Mouse (Mus musculus): ENCODE data around the gene 1700015F17Rik. TPM values are rescaled to one million over a fixed set of nuclear protein-coding genes. Genes with fewer than 3 reads are reported as not detected.
A peak's percentile ranks its signal among the peaks of the same experiment; 100 is the strongest.

1700015F17Rik gene
- polyA plus RNA-seq, 1 experiment from 2014 or later = not detected

- Histone ChIP-seq H3K27me3 (replicated peaks; ENCODE audit: control insufficient read depth, insufficient read depth, low read length) (no peaks in the 10 kb centered on the region), H3K4me1 (replicated peaks; ENCODE audit: control insufficient read depth, insufficient read depth, low read length) (no peaks in the 10 kb centered on the region), H3K9ac (ENCODE audit: low read length) (no peak overlapping the region), H3K4me3 (ENCODE audit: low read depth, low read length) (no peak overlapping the region), H3K36me3 (ENCODE audit: control insufficient read depth, insufficient read depth, low read length) (no peaks in the 10 kb centered on the region), H3K4me2 (ENCODE audit: low read length) (no peak overlapping the region), H3K27ac (ENCODE audit: low read depth) (no peak overlapping the region), H3K9me3 (ENCODE audit: control insufficient read depth, low read length) (no peaks in the 10 kb centered on the region)
- WGBS = 0% methylated on average over 1 of the region's 1 CpGs
- ATAC-seq (replicated peaks; ENCODE audit: low FRiP score, low TSS enrichment, low read depth) (no peak), DNase-seq (ENCODE audit: low spot score) (no peak)
Observed at GRCm38 (mm10) chr5:5481662-5482061, 2.7 kb upstream of the 1700015F17Rik start.

- no peak for DNase-seq (ENCODE audit: low spot score)
Observed at GRCm38 (mm10) chr5:5476133-5476532, 2.8 kb downstream of the 1700015F17Rik start.

GRCm38 (mm10) chr5:5465256-5465655, 13.7 kb downstream of the 1700015F17Rik start:
- WGBS = 70% methylated on average over 1 of the region's 1 CpGs
- no peak overlapping the region for H3K4me3 ChIP-seq (ENCODE audit: low read depth, low read length)
- no peak for DNase-seq (ENCODE audit: low spot score)
- no peaks in the 10 kb centered on the region for H3K36me3 ChIP-seq (ENCODE audit: control insufficient read depth, insufficient read depth, low read length)
- H3K9me3 ChIP-seq (ENCODE audit: control insufficient read depth, low read length) = no peaks in the 10 kb centered on the region
- H3K27me3 ChIP-seq (replicated peaks; ENCODE audit: control insufficient read depth, insufficient read depth, low read length) = no peaks in the 10 kb centered on the region
- no peak overlapping the region for H3K9ac ChIP-seq (ENCODE audit: low read length)
- no peak overlapping the region for H3K4me2 ChIP-seq (ENCODE audit: low read length)
- no peak overlapping the region for H3K27ac ChIP-seq (ENCODE audit: low read depth)
- no peaks in the 10 kb centered on the region for H3K4me1 ChIP-seq (replicated peaks; ENCODE audit: control insufficient read depth, insufficient read depth, low read length)
- ATAC-seq (replicated peaks; ENCODE audit: low FRiP score, low TSS enrichment, low read depth) = no peak

More at GRCm38 (mm10) chr5:5476133-5476532, 2.8 kb downstream of the 1700015F17Rik start:
- no peak overlapping the region for H3K9ac ChIP-seq (ENCODE audit: low read length)
- no peak overlapping the region for H3K27ac ChIP-seq (ENCODE audit: low read depth)
- H3K36me3 ChIP-seq (ENCODE audit: control insufficient read depth, insufficient read depth, low read length) = no peaks in the 10 kb centered on the region
- no peak overlapping the region for H3K4me2 ChIP-seq (ENCODE audit: low read length)
- no peaks in the 10 kb centered on the region for H3K4me1 ChIP-seq (replicated peaks; ENCODE audit: control insufficient read depth, insufficient read depth, low read length)
- H3K9me3 ChIP-seq (ENCODE audit: control insufficient read depth, low read length) = no peaks in the 10 kb centered on the region
- no peaks in the 10 kb centered on the region for H3K27me3 ChIP-seq (replicated peaks; ENCODE audit: control insufficient read depth, insufficient read depth, low read length)
- WGBS = 83% methylated on average over 4 of the region's 4 CpGs
- no peak overlapping the region for H3K4me3 ChIP-seq (ENCODE audit: low read depth, low read length)
- ATAC-seq (replicated peaks; ENCODE audit: low FRiP score, low TSS enrichment, low read depth) = no peak

GRCm38 (mm10) chr5:5431746-5432438, 47.1 kb downstream of the 1700015F17Rik start:
- WGBS = 65% methylated on average over 5 of the region's 5 CpGs
- Histone ChIP-seq H3K9ac (ENCODE audit: low read length) (no peak overlapping the region), H3K4me1 (replicated peaks; ENCODE audit: control insufficient read depth, insufficient read depth, low read length) (peaks cover 5% of the 10 kb centered on the region; the same call in 1 of the 2 replicates)

GRCm38 (mm10) chr5:5423723-5424171, 55.2 kb downstream of the 1700015F17Rik start:
- 24% methylated on average over 6 of the region's 6 CpGs for WGBS
- H3K4me3 ChIP-seq (ENCODE audit: low read depth, low read length) = no peak overlapping the region
- no peaks in the 10 kb centered on the region for H3K36me3 ChIP-seq (ENCODE audit: control insufficient read depth, insufficient read depth, low read length)
- peak overlapping the region; percentile 65; the same call in 1 of the 2 replicates for H3K27ac ChIP-seq (ENCODE audit: low read depth)
- peaks cover 6% of the 10 kb centered on the region; the same call in 1 of the 2 replicates for H3K4me1 ChIP-seq (replicated peaks; ENCODE audit: control insufficient read depth, insufficient read depth, low read length)
- no peaks in the 10 kb centered on the region for H3K27me3 ChIP-seq (replicated peaks; ENCODE audit: control insufficient read depth, insufficient read depth, low read length)
- no peak; the same call in 1 of the 2 replicates for ATAC-seq (replicated peaks; ENCODE audit: low FRiP score, low TSS enrichment, low read depth)
- DNase-seq (ENCODE audit: low spot score) = peak; percentile 60
- H3K9ac ChIP-seq (ENCODE audit: low read length) = no peak overlapping the region
- H3K9me3 ChIP-seq (ENCODE audit: control insufficient read depth, low read length) = no peaks in the 10 kb centered on the region
- no peak overlapping the region for H3K4me2 ChIP-seq (ENCODE audit: low read length)

More at GRCm38 (mm10) chr5:5431746-5432438, 47.1 kb downstream of the 1700015F17Rik start:
- Histone ChIP-seq H3K36me3 (ENCODE audit: control insufficient read depth, insufficient read depth, low read length) (no peaks in the 10 kb centered on the region), H3K27ac (ENCODE audit: low read depth) (no peak overlapping the region), H3K4me3 (ENCODE audit: low read depth, low read length) (no peak overlapping the region), H3K4me2 (ENCODE audit: low read length) (no peak overlapping the region), H3K27me3 (replicated peaks; ENCODE audit: control insufficient read depth, insufficient read depth, low read length) (no peaks in the 10 kb centered on the region), H3K9me3 (ENCODE audit: control insufficient read depth, low read length) (no peaks in the 10 kb centered on the region)
- no peak for ATAC-seq (replicated peaks; ENCODE audit: low FRiP score, low TSS enrichment, low read depth)
- DNase-seq (ENCODE audit: low spot score) = no peak

- 73% methylated on average over 4 of the region's 4 CpGs for WGBS
- Histone ChIP-seq H3K4me1 (replicated peaks; ENCODE audit: control insufficient read depth, insufficient read depth, low read length) (peaks cover 6% of the 10 kb centered on the region; the same call in 1 of the 2 replicates), H3K9ac (ENCODE audit: low read length) (no peak overlapping the region), H3K36me3 (ENCODE audit: control insufficient read depth, insufficient read depth, low read length) (no peaks in the 10 kb centered on the region), H3K4me3 (ENCODE audit: low read depth, low read length) (no peak overlapping the region), H3K9me3 (ENCODE audit: control insufficient read depth, low read length) (no peaks in the 10 kb centered on the region), H3K4me2 (ENCODE audit: low read length) (no peak overlapping the region), H3K27me3 (replicated peaks; ENCODE audit: control insufficient read depth, insufficient read depth, low read length) (no peaks in the 10 kb centered on the region), H3K27ac (ENCODE audit: low read depth) (peak overlapping the region; percentile 65; the same call in 1 of the 2 replicates)
- no peak for DNase-seq (ENCODE audit: low spot score)
- no peak for ATAC-seq (replicated peaks; ENCODE audit: low FRiP score, low TSS enrichment, low read depth)
Observed at GRCm38 (mm10) chr5:5423081-5423480, 55.9 kb downstream of the 1700015F17Rik start.

GRCm38 (mm10) chr5:5421439-5421838, 57.5 kb downstream of the 1700015F17Rik start:
- Histone ChIP-seq H3K36me3 (ENCODE audit: control insufficient read depth, insufficient read depth, low read length) (no peaks in the 10 kb centered on the region), H3K9ac (ENCODE audit: low read length) (no peak overlapping the region), H3K4me1 (replicated peaks; ENCODE audit: control insufficient read depth, insufficient read depth, low read length) (peaks cover 6% of the 10 kb centered on the region; the same call in 1 of the 2 replicates), H3K9me3 (ENCODE audit: control insufficient read depth, low read length) (no peaks in the 10 kb centered on the region), H3K27me3 (replicated peaks; ENCODE audit: control insufficient read depth, insufficient read depth, low read length) (no peaks in the 10 kb centered on the region), H3K4me2 (ENCODE audit: low read length) (no peak overlapping the region), H3K4me3 (ENCODE audit: low read depth, low read length) (no peak overlapping the region), H3K27ac (ENCODE audit: low read depth) (no peak overlapping the region)
- WGBS = 90% methylated on average over 2 of the region's 2 CpGs
- DNase-seq (ENCODE audit: low spot score) (no peak), ATAC-seq (replicated peaks; ENCODE audit: low FRiP score, low TSS enrichment, low read depth) (no peak)

GRCm38 (mm10) chr5:5419992-5420455, 58.9 kb downstream of the 1700015F17Rik start, which contains the start of gene Cdk14:
TSS of gene Cdk14 (minus strand) at chr5:5420312.
- WGBS = 77% methylated on average over 9 of the region's 9 CpGs
- no peak for ATAC-seq (replicated peaks; ENCODE audit: low FRiP score, low TSS enrichment, low read depth)

More at GRCm38 (mm10) chr5:5419992-5420455, 58.9 kb downstream of the 1700015F17Rik start, which contains the start of gene Cdk14:
- Histone ChIP-seq H3K9me3 (ENCODE audit: control insufficient read depth, low read length) (no peaks in the 10 kb centered on the region), H3K4me3 (ENCODE audit: low read depth, low read length) (no peak within 1 kb of the TSS), H3K27ac (ENCODE audit: low read depth) (no peak within 1 kb of the TSS), H3K27me3 (replicated peaks; ENCODE audit: control insufficient read depth, insufficient read depth, low read length) (no peaks in the 10 kb centered on the region), H3K36me3 (ENCODE audit: control insufficient read depth, insufficient read depth, low read length) (no peaks in the 10 kb centered on the region), H3K4me1 (replicated peaks; ENCODE audit: control insufficient read depth, insufficient read depth, low read length) (peaks cover 6% of the 10 kb centered on the region; the same call in 1 of the 2 replicates), H3K9ac (ENCODE audit: low read length) (no peak within 1 kb of the TSS), H3K4me2 (ENCODE audit: low read length) (no peak within 1 kb of the TSS)
- no peak for DNase-seq (ENCODE audit: low spot score)

Measured in intestine, embryonic 14.5 days (tissue).